Mouse (Mus musculus) MEL (cell line): Measurements from ENCODE around the gene Naa38. TPM values are rescaled to one million over a fixed set of nuclear protein-coding genes. Genes with fewer than 3 reads are reported as not detected.

ENCODE experiments used
- DNase-seq: peaks from one replicate; pipeline ENCODE4 v3.0.0; 2011; ENCODE audit warnings: low read depth, low spot score
- H3K27ac ChIP-seq: 2 replicates; pipeline ENCODE4 v1.5.1; 2012; ENCODE audit warnings: low read depth, mild to moderate bottlenecking, control low read depth, low read length, moderate library complexity; ENCODE audit not compliant: control insufficient read depth
- H3K27me3 ChIP-seq, 2 experiments: fragments of 150-350 bp in 1 of 2; sonication (generic) in 1 of 2; 2 replicates each; pipeline ENCODE4 v1.6.1; 2012; ENCODE audit warnings: low read length in 2 of 2, mild to moderate bottlenecking in 2 of 2, improper control_type of control experiment in 1 of 2, moderate library complexity in 1 of 2; ENCODE audit not compliant: insufficient read depth in 2 of 2, control insufficient read depth in 1 of 2
- H3K36me3 ChIP-seq, 2 experiments: 2 replicates each; pipeline ENCODE4 v1.6.1; 2012 to 2014; ENCODE audit warnings: low read length in 2 of 2, improper control_type of control experiment in 1 of 2, inconsistent platforms in 1 of 2, mild to moderate bottlenecking in 1 of 2; ENCODE audit not compliant: insufficient read depth in 2 of 2, control insufficient read depth in 1 of 2
- H3K4me1 ChIP-seq, 2 experiments: fragments of 150-350 bp in 1 of 2; sonication (generic) in 1 of 2; 2 replicates each; pipeline ENCODE4 v1.6.1; 2012; ENCODE audit warnings: low read length in 2 of 2, improper control_type of control experiment in 1 of 2, mild to moderate bottlenecking in 1 of 2; ENCODE audit not compliant: insufficient read depth in 2 of 2, control insufficient read depth in 1 of 2
- H3K4me3 ChIP-seq, 2 experiments: fragments of 150-350 bp in 1 of 2; sonication (generic) in 1 of 2; 2 replicates each; pipeline ENCODE4 v1.5.1; 2012; ENCODE audit warnings: low read depth in 2 of 2, low read length in 2 of 2, mild to moderate bottlenecking in 2 of 2, moderate library complexity in 2 of 2, control low read depth in 1 of 2, improper control_type of control experiment in 1 of 2; ENCODE audit not compliant: control insufficient read depth in 1 of 2, insufficient read depth in 1 of 2
- H3K79me2 ChIP-seq: 2 replicates; pipeline ENCODE4 v1.6.1; 2012; ENCODE audit warnings: mild to moderate bottlenecking, low read length, moderate library complexity; ENCODE audit not compliant: control insufficient read depth, poor library complexity, insufficient read depth
- H3K9ac ChIP-seq: 2 replicates; pipeline ENCODE4 v1.6.1; 2012; ENCODE audit warnings: low read depth, mild to moderate bottlenecking, control low read depth, low read length, moderate library complexity; ENCODE audit not compliant: control insufficient read depth, poor library complexity, severe bottlenecking
- H3K9me3 ChIP-seq: fragments of 150-350 bp; sonication (generic); replicated peaks from 2 replicates; pipeline ENCODE4 v1.6.1; 2012; ENCODE audit warnings: mild to moderate bottlenecking, low read length, improper control_type of control experiment, moderate library complexity; ENCODE audit not compliant: insufficient read depth
- CHD2 ChIP-seq: IDR thresholded peaks from 2 replicates; pipeline ENCODE4 v1.6.1; 2011; ENCODE audit warnings: low read length, improper control_type of control experiment
- CTCF ChIP-seq, 3 experiments: IDR thresholded peaks in 2 of 3; conservative IDR thresholded peaks in 1 of 3; 2 replicates each; pipeline ENCODE4 v1.5.1; 2011 to 2012; ENCODE audit warnings: low read length in 3 of 3, low read depth in 2 of 3, mild to moderate bottlenecking in 2 of 3, improper control_type of control experiment in 1 of 3, inconsistent platforms in 1 of 3, mixed read lengths in 1 of 3, moderate library complexity in 1 of 3; ENCODE audit not compliant: control insufficient read depth in 1 of 3, insufficient read depth in 1 of 3, poor library complexity in 1 of 3, severe bottlenecking in 1 of 3
- E2F4 ChIP-seq: IDR thresholded peaks from 2 replicates; pipeline ENCODE4 v1.6.1; 2011; ENCODE audit warnings: low read depth, low read length, improper control_type of control experiment, borderline replicate concordance
- ELF1 ChIP-seq: IDR thresholded peaks from 2 replicates; pipeline ENCODE4 v1.6.1; 2014; ENCODE audit warnings: low read depth, mild to moderate bottlenecking, inconsistent platforms, low read length, improper control_type of control experiment, moderate library complexity
- ETS1 ChIP-seq: IDR thresholded peaks from 2 replicates; pipeline ENCODE4 v1.6.1; 2012; ENCODE audit warnings: low read depth, mild to moderate bottlenecking, inconsistent platforms, low read length, improper control_type of control experiment, moderate library complexity
- HCFC1 ChIP-seq: IDR thresholded peaks from 2 replicates; pipeline ENCODE4 v1.6.1; 2012; ENCODE audit warnings: low read depth, mild to moderate bottlenecking, inconsistent platforms, low read length, improper control_type of control experiment, moderate library complexity
- JUND ChIP-seq: IDR thresholded peaks from 2 replicates; pipeline ENCODE4 v1.6.1; 2011; ENCODE audit warnings: low read depth, mild to moderate bottlenecking, improper control_type of control experiment, low read length
- MAFK ChIP-seq: IDR thresholded peaks from 2 replicates; pipeline ENCODE4 v1.6.1; 2011; ENCODE audit warnings: low read depth, mild to moderate bottlenecking, low read length, improper control_type of control experiment, borderline replicate concordance
- MAZ ChIP-seq: IDR thresholded peaks from 2 replicates; pipeline ENCODE4 v1.6.1; 2012; ENCODE audit warnings: low read depth, mild to moderate bottlenecking, inconsistent platforms, low read length, improper control_type of control experiment
- MEF2A ChIP-seq: IDR thresholded peaks from 2 replicates; pipeline ENCODE4 v1.6.1; 2014; ENCODE audit warnings: low read depth, mild to moderate bottlenecking, inconsistent platforms, low read length, improper control_type of control experiment; ENCODE audit not compliant: poor library complexity, insufficient replicate concordance, severe bottlenecking; ENCODE audit errors: extremely low read depth
- MYB ChIP-seq: IDR thresholded peaks from 2 replicates; pipeline ENCODE4 v1.6.1; 2011; ENCODE audit warnings: mild to moderate bottlenecking, low read depth, low read length, improper control_type of control experiment
- NELFE ChIP-seq: IDR thresholded peaks from 2 replicates; pipeline ENCODE4 v1.6.1; 2011; ENCODE audit warnings: low read depth, low read length, improper control_type of control experiment
- POLR2A ChIP-seq, 2 experiments: IDR thresholded peaks; 2 replicates each; pipeline ENCODE4 v1.6.1; 2011 to 2012; ENCODE audit warnings: low read length in 2 of 2, mild to moderate bottlenecking in 2 of 2, control low read depth in 1 of 2, improper control_type of control experiment in 1 of 2, low read depth in 1 of 2, moderate library complexity in 1 of 2; ENCODE audit not compliant: control insufficient read depth in 1 of 2, insufficient read depth in 1 of 2, poor library complexity in 1 of 2
- POLR2AphosphoS5 ChIP-seq: IDR thresholded peaks from 2 replicates; pipeline ENCODE4 v1.6.1; 2012; ENCODE audit warnings: low read depth, borderline replicate concordance, mild to moderate bottlenecking, inconsistent platforms, low read length, moderate library complexity, mixed read lengths
- RAD21 ChIP-seq: IDR thresholded peaks from 2 replicates; pipeline ENCODE4 v1.6.1; 2011; ENCODE audit warnings: mild to moderate bottlenecking, low read depth, low read length, improper control_type of control experiment
- RCOR1 ChIP-seq: IDR thresholded peaks from 2 replicates; pipeline ENCODE4 v1.6.1; 2012; ENCODE audit warnings: low read depth, mild to moderate bottlenecking, inconsistent platforms, low read length, improper control_type of control experiment
- TAL1 ChIP-seq: IDR thresholded peaks from 2 replicates; pipeline ENCODE4 v1.6.1; 2012; ENCODE audit warnings: mild to moderate bottlenecking, inconsistent platforms, low read length, moderate library complexity, mixed read lengths
- TCF12 ChIP-seq: IDR thresholded peaks from 2 replicates; pipeline ENCODE4 v1.6.1; 2014; ENCODE audit warnings: low read depth, mild to moderate bottlenecking, inconsistent platforms, low read length, improper control_type of control experiment, moderate library complexity
- UBTF ChIP-seq: IDR thresholded peaks from 2 replicates; pipeline ENCODE4 v1.6.1; 2012; ENCODE audit warnings: low read depth, mild to moderate bottlenecking, inconsistent platforms, low read length, improper control_type of control experiment, moderate library complexity, borderline replicate concordance; ENCODE audit not compliant: insufficient read depth
- ZC3H11A ChIP-seq: IDR thresholded peaks from 2 replicates; pipeline ENCODE4 v1.6.1; 2012; ENCODE audit warnings: low read depth, mild to moderate bottlenecking, inconsistent platforms, low read length, improper control_type of control experiment
- ZMIZ1 ChIP-seq: IDR thresholded peaks from 2 replicates; pipeline ENCODE4 v1.6.1; 2012; ENCODE audit warnings: low read depth, mild to moderate bottlenecking, inconsistent platforms, low read length, improper control_type of control experiment, moderate library complexity
- ZNF384 ChIP-seq: IDR thresholded peaks from 2 replicates; pipeline ENCODE4 v1.6.1; 2012; ENCODE audit warnings: low read depth, mild to moderate bottlenecking, inconsistent platforms, low read length, improper control_type of control experiment
- polyA plus RNA-seq, 2 experiments: library from polyadenylated mRNA; stranded (reverse) in 1 of 2; unstranded in 1 of 2; fragments of >175 nt in 1 of 2; fragments of >200 nt in 1 of 2; gene quantifications; 2 replicates each; pipeline versions ENCODE4 v1.2.1 to v1.2.4; 2012; ENCODE audit warnings: low replicate concordance in 2 of 2, low read depth in 1 of 2; ENCODE audit not compliant: insufficient read length in 2 of 2, insufficient read depth in 1 of 2, missing spikeins in 1 of 2
- total RNA-seq: library from RNA; depleted of rRNA; stranded (reverse); fragments of 300-350 nt; gene quantifications from 2 replicates; pipeline ENCODE4 v1.2.3, GENCODE M21; 2012

The Naa38 gene
- total and polyA plus RNA-seq, 3 experiments = 173 to 190 TPM; not detected in 1

DNA sequence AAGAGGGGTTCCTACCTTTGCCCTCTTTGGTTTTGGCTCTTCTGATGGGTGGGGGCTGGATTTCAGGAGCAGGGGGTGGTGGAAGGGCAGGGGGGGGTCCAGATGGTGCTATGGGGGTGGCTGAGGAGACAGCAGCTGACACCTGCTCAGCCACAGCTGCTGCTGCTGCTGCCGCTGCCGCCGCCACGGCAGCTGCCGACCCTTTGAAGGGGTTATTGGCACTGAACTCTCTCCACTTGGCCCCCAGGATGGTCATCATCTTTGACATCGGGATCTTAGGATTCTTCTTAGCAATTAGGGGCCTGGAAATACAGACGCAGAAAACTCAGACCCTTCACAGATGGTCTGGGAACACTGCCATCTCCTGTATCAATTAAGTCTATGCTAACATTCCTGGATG is 33.3 kb upstream of the Naa38 start:
- H3K36me3 ChIP-seq = no peaks in the 10 kb centered on the region; a peak in 2 of 4 replicates
- no peaks in the 10 kb centered on the region for H3K79me2 ChIP-seq
- DNase-seq = no peak
- H3K9me3 ChIP-seq = no peaks in the 10 kb centered on the region
- no peaks in the 10 kb centered on the region for H3K27me3 ChIP-seq
- H3K9ac ChIP-seq = no peak overlapping the region
- TF ChIP-seq ETS1 = no peak
- TF ChIP-seq ZNF384 = no peak
- TF ChIP-seq RCOR1 = no peak
- no peak for TF ChIP-seq RAD21
- no peak for TF ChIP-seq TCF12
- TF ChIP-seq MEF2A = no peak
- no peak for TF ChIP-seq NELFE
- TF ChIP-seq E2F4 = no peak
- TF ChIP-seq CHD2 = no peak
- TF ChIP-seq ZC3H11A = no peak
- no peak for TF ChIP-seq UBTF
- no peak overlapping the region for H3K27ac ChIP-seq
- no peak overlapping the region for H3K4me3 ChIP-seq
- peaks cover 0 to 15% of the 10 kb centered on the region in 2 experiments; a peak in 3 of 4 replicates for H3K4me1 ChIP-seq

DNA sequence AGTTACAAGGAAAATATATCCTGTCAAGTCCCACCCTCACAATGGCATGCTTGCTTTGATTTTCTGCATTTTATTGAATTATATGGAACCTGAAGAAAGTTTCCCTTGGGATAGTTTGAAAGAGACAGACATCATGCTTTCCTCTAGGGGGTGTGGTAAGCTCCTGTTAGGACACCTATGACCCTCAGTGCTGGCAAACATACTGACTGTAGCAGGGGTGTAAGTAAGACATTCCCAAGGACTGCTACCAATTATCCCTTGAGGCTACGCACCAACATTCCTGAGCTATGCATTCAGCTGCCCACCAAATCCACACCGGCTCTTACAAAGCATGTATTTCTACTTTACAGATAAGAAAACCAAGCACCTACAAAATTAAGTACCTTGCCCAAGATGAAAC is 32.8 kb upstream of the Naa38 start:
- H3K9ac ChIP-seq = no peak overlapping the region
- H3K9me3 ChIP-seq = no peaks in the 10 kb centered on the region
- no peak overlapping the region for H3K4me3 ChIP-seq
- no peak overlapping the region for H3K27ac ChIP-seq
- DNase-seq = no peak
- no peaks in the 10 kb centered on the region for H3K27me3 ChIP-seq
- H3K36me3 ChIP-seq = no peaks in the 10 kb centered on the region; a peak in 2 of 4 replicates
- TF ChIP-seq MAZ (no peak), CTCF (IDR thresholded peaks at IDR 0.05 in 2 of 3, conservative IDR thresholded peaks at IDR 0.05 in 1 of 3; ENCODE audit: control insufficient read depth in 1 of 3, insufficient read depth in 1 of 3, low read depth in 2 of 3, low read length in 3 of 3, poor library complexity in 1 of 3, severe bottlenecking in 1 of 3) (peak in 1 of 3 experiments; percentile 20; a peak in 1 of 6 replicates), POLR2A (IDR thresholded peaks at IDR 0.05; ENCODE audit: control insufficient read depth in 1 of 2, insufficient read depth in 1 of 2, low read depth in 1 of 2, low read length in 2 of 2, poor library complexity in 1 of 2) (no peak), UBTF (no peak), RAD21 (peak; percentile 9), JUND (no peak)
- TF ChIP-seq, all 39 proteins: peak for 2
- Histone ChIP-seq H3K79me2 (no peaks in the 10 kb centered on the region), H3K4me1 (peaks cover 0 to 15% of the 10 kb centered on the region in 2 experiments; a peak in 3 of 4 replicates)

DNA sequence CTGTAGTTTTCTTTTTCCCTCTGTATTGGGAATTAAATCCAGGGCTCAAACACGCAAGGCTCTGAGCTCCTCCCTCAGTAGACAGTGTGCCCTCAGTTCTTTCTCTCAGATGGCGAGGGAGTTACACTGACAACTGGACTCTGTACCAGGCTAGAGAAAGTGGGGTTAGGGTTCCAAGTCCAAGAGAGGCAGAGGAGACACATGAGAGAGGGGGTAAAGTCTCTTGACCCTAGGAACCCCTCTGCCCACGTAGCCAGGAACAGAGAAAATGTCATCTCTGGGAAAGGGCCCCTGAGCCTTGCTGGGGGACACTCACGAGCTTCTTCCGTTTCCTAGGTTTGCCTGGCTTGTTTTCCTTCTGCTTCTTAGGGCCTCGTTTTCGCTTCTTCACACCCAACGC is 30.9 kb upstream of the Naa38 start:
- peaks cover 0 to 15% of the 10 kb centered on the region in 2 experiments; a peak in 3 of 4 replicates for H3K4me1 ChIP-seq
- no peaks in the 10 kb centered on the region for H3K9me3 ChIP-seq
- no peak for DNase-seq
- no peak overlapping the region for H3K4me3 ChIP-seq
- no peaks in the 10 kb centered on the region for H3K27me3 ChIP-seq
- H3K27ac ChIP-seq = no peak overlapping the region
- H3K36me3 ChIP-seq = no peaks in the 10 kb centered on the region; a peak in 2 of 4 replicates
- no peak overlapping the region for H3K9ac ChIP-seq
- peaks cover 15% of the 10 kb centered on the region for H3K79me2 ChIP-seq
- TF ChIP-seq TAL1 = no peak
- no peak for TF ChIP-seq MEF2A
- no peak for TF ChIP-seq ZNF384
- no peak for TF ChIP-seq MAFK
- no peak for TF ChIP-seq UBTF
- TF ChIP-seq MYB = no peak
- TF ChIP-seq HCFC1 = no peak
- no peak for TF ChIP-seq ELF1
- TF ChIP-seq POLR2AphosphoS5 = no peak
- no peak for TF ChIP-seq ZC3H11A
- TF ChIP-seq CHD2 = no peak
- TF ChIP-seq CTCF (IDR thresholded peaks at IDR 0.05 in 2 of 3, conservative IDR thresholded peaks at IDR 0.05 in 1 of 3; ENCODE audit: control insufficient read depth in 1 of 3, insufficient read depth in 1 of 3, low read depth in 2 of 3, low read length in 3 of 3, poor library complexity in 1 of 3, severe bottlenecking in 1 of 3) = no peak
- TF ChIP-seq ZMIZ1 = no peak
- no peak for TF ChIP-seq JUND
